Mouse (Mus musculus): ENCODE results near the gene Aplp2.

DNA sequence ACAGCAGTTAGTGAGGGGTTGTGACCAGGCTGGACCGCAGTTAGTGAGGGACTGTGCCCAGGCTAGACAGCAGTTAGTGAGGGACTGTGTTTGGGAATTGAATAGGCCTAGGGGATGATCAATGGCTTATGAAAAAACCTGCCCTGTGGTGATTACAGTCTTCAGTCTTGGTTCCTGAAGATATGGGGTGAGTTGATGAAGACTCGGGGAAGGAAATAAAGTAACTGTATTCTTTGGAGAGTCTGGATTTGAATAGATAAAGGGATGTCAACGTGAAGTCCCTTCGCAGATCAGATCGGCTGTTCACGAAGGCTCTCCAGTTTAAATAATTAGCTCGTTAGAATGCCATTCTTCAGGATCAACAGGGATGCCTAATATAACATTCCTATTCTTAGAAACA is 44.3 kb upstream of the Aplp2 start:
- TF ChIP-seq CTCF (IDR thresholded peaks at IDR 0.05; ENCODE audit: extremely low read depth, insufficient read depth, low read length), result no peak
- no peak for TF ChIP-seq POLR2A (IDR thresholded peaks at IDR 0.05; ENCODE audit: extremely low read depth, insufficient read depth, low read length)
